ENCODE assay signal across 9 mouse cellular contexts in genomic region chr2:93451219-93451938, GRCm38 (mm10). TPM values are rescaled to one million over a fixed set of nuclear protein-coding genes. Genes with fewer than 3 reads are reported as not detected.
A peak's percentile ranks its signal among the peaks of the same experiment; 100 is the strongest.
DNase-seq lines count a peak whose midpoint lies in the region; ATAC-seq and TF ChIP-seq lines count a peak whose summit lies in the region.
"Had no signal": no experiment of that assay in that cellular context is flagged by ENCODE, and none has a peak within 500 bp of the region (broad histone marks: within the 10 kb centered on the region; RNA-seq: fewer than 3 reads in every experiment).

No protein-coding gene starts in this region.

- H3K27me3 ChIP-seq in heart, embryonic 10.5 days (ENCODE audit: insufficient read depth, poor library complexity, severe bottlenecking), result peaks cover 30% of the 10 kb centered on the region
- H3K27me3 ChIP-seq in heart, adult 2 months (ENCODE audit: control insufficient read depth, insufficient read depth, low read length), result no peaks in the 10 kb centered on the region
- H3K27me3 ChIP-seq in liver, embryonic 13.5 days, result no peaks in the 10 kb centered on the region

- H3K4me2 ChIP-seq in liver, embryonic 13.5 days, result 0 out of 2 replicates have a peak overlapping the region, but pooled peaks have one; percentile 16

- no peaks in the 10 kb centered on the region for H3K9me3 ChIP-seq in heart, embryonic 10.5 days
- no peaks in the 10 kb centered on the region for H3K9me3 ChIP-seq in liver, embryonic 13.5 days (replicated peaks)

- H3K9ac ChIP-seq in heart, adult 2 months (ENCODE audit: low read depth, low read length), result no peak overlapping the region
- peak overlapping the region; percentile 70 for H3K9ac ChIP-seq in liver, embryonic 13.5 days

- no peak for TF ChIP-seq CTCF in heart, adult 2 months (IDR thresholded peaks at IDR 0.05)

- H3K27ac ChIP-seq in heart, embryonic 10.5 days, result 0 out of 2 replicates have a peak overlapping the region, but pooled peaks have one; percentile 23
- no peak overlapping the region for H3K27ac ChIP-seq in heart, adult 2 months
- H3K27ac ChIP-seq in liver, embryonic 13.5 days, result peak overlapping the region; percentile 98

- WGBS in heart, embryonic 10.5 days, result 38% methylated on average over 6 of the region's 6 CpGs
- WGBS in heart, adult 2 months, result 80% methylated on average over 6 of the region's 6 CpGs
- 80% methylated on average over 6 of the region's 6 CpGs for WGBS in liver, embryonic 13.5 days (ENCODE audit: insufficient replicate concordance)

- no peak for TF ChIP-seq POLR2A in heart, adult 2 months (IDR thresholded peaks at IDR 0.05; ENCODE audit: insufficient read depth, low read depth, low read length)

- TF ChIP-seq EP300 in heart, adult 2 months (IDR thresholded peaks at IDR 0.05; ENCODE audit: insufficient read depth, low read depth, low read length), result no peak

- no peak overlapping the region for H3K4me3 ChIP-seq in heart, embryonic 10.5 days
- no peak overlapping the region for H3K4me3 ChIP-seq in heart, adult 2 months
- H3K4me3 ChIP-seq in liver, embryonic 13.5 days (replicated peaks), result no peak overlapping the region

- ATAC-seq in liver, embryonic 13.5 days (ENCODE audit: low read depth), result no peak
- ATAC-seq: midbrain, embryonic 16.5 days had no signal

- 0 out of 2 replicates have a peak, but pooled peaks cover 1% of the 10 kb centered on the region for H3K79me2 ChIP-seq in heart, adult 2 months (replicated peaks; ENCODE audit: control insufficient read depth, insufficient read depth, low read length)

- H3K36me3 ChIP-seq in heart, embryonic 10.5 days, result no peaks in the 10 kb centered on the region
- no peaks in the 10 kb centered on the region for H3K36me3 ChIP-seq in heart, adult 2 months (ENCODE audit: control insufficient read depth, insufficient read depth, low read length)
- H3K36me3 ChIP-seq in liver, embryonic 13.5 days, result peaks cover 36% of the 10 kb centered on the region

- intact Hi-C loops in heart, adult 2 months (cut with DNase I), result no loop called here
- intact Hi-C loops in heart, postnatal 14 days (cut with DNase I), result no loop called here

- peaks cover 66% of the 10 kb centered on the region for H3K4me1 ChIP-seq in heart, embryonic 10.5 days
- peaks cover 9% of the 10 kb centered on the region for H3K4me1 ChIP-seq in heart, adult 2 months (ENCODE audit: control insufficient read depth, insufficient read depth, low read length)
- peaks cover 100% of the 10 kb centered on the region for H3K4me1 ChIP-seq in liver, embryonic 13.5 days (replicated peaks)

- DNase-seq in heart, embryonic 10.5 days (ENCODE audit: low spot score), result no peak
- no peak for DNase-seq in heart, adult 2 months
- peak; percentile 44 for DNase-seq in embryo, embryonic 10.5 days (ENCODE audit: low spot score)
- DNase-seq in kidney, adult 8-10 months, result peak; percentile 54 to 65
- no peak for DNase-seq in liver, embryonic 13.5 days
- no peak for DNase-seq in frontal cortex, postnatal 36 days (ENCODE audit: low spot score in 2 of 2)
- DNase-seq in T-cell, adult 2 months (ENCODE audit: low spot score), result no peak
- DNase-seq in heart, postnatal 14 days, result no peak

RNA-seq across cellular contexts. Expression of gene Cd82, which starts 11.6 kb away (rescaled TPM):
- polyA plus RNA-seq in heart, embryonic 10.5 days (2016; fragmentation: Nextera tagmentation; extraction: Ambion mirVana), result 12.9 and 16.6 TPM in 2 replicates
- 10 to 100 TPM; 15.2 to 18.7 TPM for total RNA-seq in heart, adult 2 months (2021)
- 28.1 and 31.6 TPM in 2 replicates for polyA plus RNA-seq in heart, adult 2 months (2012; rRNA removed)
- 88.5 and 90.1 TPM in 2 replicates for polyA plus RNA-seq in liver, embryonic 13.5 days (2015; fragmentation: Nextera tagmentation; extraction: Ambion mirVana)
- total RNA-seq in heart, postnatal 14 days (2021), result 10 to 100 TPM; 10.6 to 12.1 TPM

Comparison
In these comparisons a context has a peak if more than half of its experiments do, and no peak if none do; other contexts are left out.
1. DNase-seq: peak in embryo, embryonic 10.5 days (single experiment) and kidney, adult 8-10 months (2 of 2); none in heart, embryonic 10.5 days (single experiment), heart, adult 2 months (0 of 2), liver, embryonic 13.5 days (single experiment), frontal cortex, postnatal 36 days (0 of 2), T-cell, adult 2 months (single experiment) and heart, postnatal 14 days (0 of 2).